Mouse (Mus musculus) hindbrain, embryonic 15.5 days (tissue): Measurements from ENCODE around the gene Olfr584. TPM values are rescaled to one million over a fixed set of nuclear protein-coding genes. Genes with fewer than 3 reads are reported as not detected.

ENCODE experiments used
- ATAC-seq: fragments of 200-750 bp; cut with Nextera tagmentation; 2 replicates; pipeline ENCODE4 v1.8.0; 2017; ENCODE audit warnings: low read depth, moderate number of reproducible peaks, moderate TSS enrichment; ENCODE audit not compliant: low FRiP score
- H3K27ac ChIP-seq: fragments of 300-500 bp; sonication (generic); replicated peaks from 2 replicates; pipeline ENCODE4 v1.5.1; 2015; ENCODE audit warnings: mild to moderate bottlenecking, inconsistent platforms
- H3K27me3 ChIP-seq: fragments of 300-500 bp; sonication (generic); 2 replicates; pipeline ENCODE4 v1.6.1; 2015; ENCODE audit warnings: control low read depth, inconsistent platforms
- H3K36me3 ChIP-seq: fragments of 300-500 bp; sonication (generic); 2 replicates; pipeline ENCODE4 v1.6.1; 2015; ENCODE audit warnings: control low read depth, inconsistent platforms
- H3K4me1 ChIP-seq: fragments of 300-500 bp; sonication (generic); replicated peaks from 2 replicates; pipeline ENCODE4 v1.6.1; 2015; ENCODE audit warnings: control low read depth, inconsistent platforms
- H3K4me2 ChIP-seq: fragments of 300-500 bp; sonication (generic); 2 replicates; pipeline ENCODE4 v1.6.1; 2015; ENCODE audit warnings: moderate library complexity, mild to moderate bottlenecking, inconsistent platforms
- H3K4me3 ChIP-seq: fragments of 300-500 bp; sonication (generic); 2 replicates; pipeline ENCODE4 v1.5.1; 2015; ENCODE audit warnings: mild to moderate bottlenecking, inconsistent platforms
- H3K9ac ChIP-seq: fragments of 300-500 bp; sonication (generic); 2 replicates; pipeline ENCODE4 v1.6.1; 2015; ENCODE audit warnings: inconsistent platforms
- H3K9me3 ChIP-seq: fragments of 300-500 bp; sonication (generic); 2 replicates; pipeline ENCODE4 v1.6.1; 2016; ENCODE audit warnings: control low read depth, inconsistent platforms
- WGBS: fragments of 180-500 bp; shearing (Covaris S2); methylation state at CpG from one replicate; pipeline ENCODE4 v1.1.7; 2015; 5-methylcytosine and 5-hydroxymethylcytosine counted together
- polyA plus RNA-seq: library from polyadenylated mRNA; unstranded; fragments of >200 nt; fragmentation: Nextera tagmentation; extraction: Ambion mirVana; gene quantifications from 2 replicates; pipeline ENCODE4 v1.2.1, GENCODE M21; 2015

The Olfr584 gene
- not detected in 2 replicates for polyA plus RNA-seq

- H3K4me2 ChIP-seq: no peak within 1 kb of the TSS
- WGBS: 89% methylated on average over 1 of the region's 1 CpGs
These were observed at the start of gene Olfr584 for GRCm38 (mm10) chr7:103081585-103081984. Gene Olfr584, plus strand, starts transcription at chr7:103081885.

GRCm38 (mm10) chr7:103037724-103038123 lies 44.0 kb upstream of the Olfr584 start, which contains the start of gene Olfr582:
Gene Olfr582, plus strand, starts transcription at chr7:103038024.
- no peak within 1 kb of the TSS for H3K4me3 ChIP-seq

More at GRCm38 (mm10) chr7:103081585-103081984, at the start of gene Olfr584:
- no peak within 1 kb of the TSS for H3K9ac ChIP-seq
- H3K9me3 ChIP-seq: peaks cover 8% of the 10 kb centered on the region; the same call in 1 of the 2 replicates
- H3K36me3 ChIP-seq: no peaks in the 10 kb centered on the region
- no peak for ATAC-seq
- no peaks in the 10 kb centered on the region for H3K27me3 ChIP-seq
- H3K4me3 ChIP-seq: no peak within 1 kb of the TSS
- no peak within 1 kb of the TSS for H3K27ac ChIP-seq
- no peaks in the 10 kb centered on the region for H3K4me1 ChIP-seq

GRCm38 (mm10) chr7:103051000-103051399 lies 30.7 kb upstream of the Olfr584 start, which contains the start of gene Olfr583:
Gene Olfr583, plus strand, starts transcription at chr7:103051300.
- Histone ChIP-seq H3K9me3 (no peaks in the 10 kb centered on the region), H3K4me3 (no peak within 1 kb of the TSS), H3K9ac (no peak within 1 kb of the TSS), H3K27ac (no peak within 1 kb of the TSS), H3K36me3 (no peaks in the 10 kb centered on the region), H3K4me1 (no peaks in the 10 kb centered on the region), H3K27me3 (no peaks in the 10 kb centered on the region), H3K4me2 (no peak within 1 kb of the TSS)
- WGBS: 86% methylated on average over 1 of the region's 1 CpGs
- no peak for ATAC-seq

More at GRCm38 (mm10) chr7:103037724-103038123, 44.0 kb upstream of the Olfr584 start, which contains the start of gene Olfr582:
- Histone ChIP-seq H3K9me3 (no peaks in the 10 kb centered on the region), H3K4me1 (no peaks in the 10 kb centered on the region), H3K27me3 (no peaks in the 10 kb centered on the region), H3K27ac (no peak within 1 kb of the TSS), H3K4me2 (no peak within 1 kb of the TSS), H3K36me3 (no peaks in the 10 kb centered on the region), H3K9ac (no peak within 1 kb of the TSS)
- no peak for ATAC-seq

GRCm38 (mm10) chr7:103097420-103097819 lies 15.7 kb downstream of the Olfr584 start, which contains the start of gene Olfr585:
Gene Olfr585, plus strand, starts transcription at chr7:103097720.
- H3K36me3 ChIP-seq: no peaks in the 10 kb centered on the region
- 88% methylated on average over 1 of the region's 1 CpGs for WGBS
- H3K4me2 ChIP-seq: no peak within 1 kb of the TSS
- H3K4me1 ChIP-seq: no peaks in the 10 kb centered on the region
- no peak within 1 kb of the TSS for H3K27ac ChIP-seq
- H3K9ac ChIP-seq: no peak within 1 kb of the TSS
- no peak for ATAC-seq
- no peaks in the 10 kb centered on the region for H3K9me3 ChIP-seq
- H3K4me3 ChIP-seq: no peak within 1 kb of the TSS
- H3K27me3 ChIP-seq: no peaks in the 10 kb centered on the region

GRCm38 (mm10) chr7:103119406-103119805 lies 37.7 kb downstream of the Olfr584 start:
- no peaks in the 10 kb centered on the region for H3K36me3 ChIP-seq
- WGBS: 47% methylated on average over 3 of the region's 3 CpGs
- H3K27me3 ChIP-seq: no peaks in the 10 kb centered on the region
- ATAC-seq: no peak
- no peak overlapping the region for H3K9ac ChIP-seq
- H3K4me3 ChIP-seq: no peak overlapping the region
- no peaks in the 10 kb centered on the region for H3K4me1 ChIP-seq
- no peak overlapping the region for H3K4me2 ChIP-seq
- H3K9me3 ChIP-seq: no peaks in the 10 kb centered on the region
- H3K27ac ChIP-seq: no peak overlapping the region

- Histone ChIP-seq H3K4me3 (no peak within 1 kb of the TSS), H3K27me3 (no peaks in the 10 kb centered on the region), H3K36me3 (no peaks in the 10 kb centered on the region), H3K9ac (no peak within 1 kb of the TSS), H3K9me3 (no peaks in the 10 kb centered on the region), H3K27ac (no peak within 1 kb of the TSS), H3K4me1 (no peaks in the 10 kb centered on the region), H3K4me2 (no peak within 1 kb of the TSS)
- no peak for ATAC-seq
- WGBS: 96% methylated on average over 3 of the region's 3 CpGs
These were observed 43.9 kb downstream of the Olfr584 start, which contains the start of gene Olfr586 for GRCm38 (mm10) chr7:103125538-103125937. Gene Olfr586, minus strand, starts transcription at chr7:103125638.

Other genes with a start within 250 kb of the Olfr584 start
- gene Olfr566, start 223.1 kb upstream of the Olfr584 start, polyA plus RNA-seq: not detected in 2 replicates
- gene Olfr568, start 204.8 kb upstream of the Olfr584 start, polyA plus RNA-seq: not detected in 2 replicates
- not detected in 2 replicates for gene Olfr569, start 191.0 kb upstream of the Olfr584 start, polyA plus RNA-seq
- gene Olfr570, start 187.3 kb upstream of the Olfr584 start, polyA plus RNA-seq: 0.14 TPM in 1 of 2 replicates, not detected in the other
- gene Olfr571, start 164.3 kb upstream of the Olfr584 start, polyA plus RNA-seq: not detected in 2 replicates
- not detected in 2 replicates for gene Olfr572, start 157.5 kb upstream of the Olfr584 start, polyA plus RNA-seq
- not detected in 2 replicates for gene Olfr573-ps1, start 139.3 kb upstream of the Olfr584 start, polyA plus RNA-seq
- gene Olfr574, start 133.4 kb upstream of the Olfr584 start, polyA plus RNA-seq: not detected in 2 replicates
- gene Olfr575, start 123.1 kb upstream of the Olfr584 start, polyA plus RNA-seq: not detected in 2 replicates
- not detected in 2 replicates for gene Olfr576, start 119.2 kb upstream of the Olfr584 start, polyA plus RNA-seq
- not detected in 2 replicates for gene Olfr577, start 105.9 kb upstream of the Olfr584 start, polyA plus RNA-seq
- gene Olfr578, start 92.6 kb upstream of the Olfr584 start, polyA plus RNA-seq: not detected in 2 replicates
- not detected in 2 replicates for gene Olfr582, start 43.9 kb upstream of the Olfr584 start, polyA plus RNA-seq
- not detected in 2 replicates for gene Olfr583, start 30.6 kb upstream of the Olfr584 start, polyA plus RNA-seq
- gene Olfr585, start 15.8 kb downstream of the Olfr584 start, polyA plus RNA-seq: not detected in 2 replicates
- not detected in 2 replicates for gene Olfr586, start 43.8 kb downstream of the Olfr584 start, polyA plus RNA-seq
- not detected in 2 replicates for gene Olfr588-ps1, start 59.0 kb downstream of the Olfr584 start, polyA plus RNA-seq
- gene Olfr589, start 74.5 kb downstream of the Olfr584 start, polyA plus RNA-seq: not detected in 2 replicates
- gene Olfr591, start 96.5 kb downstream of the Olfr584 start, polyA plus RNA-seq: not detected in 2 replicates
- gene Olfr592, start 102.9 kb downstream of the Olfr584 start, polyA plus RNA-seq: not detected in 2 replicates
- gene Olfr593, start 130.0 kb downstream of the Olfr584 start, polyA plus RNA-seq: not detected in 2 replicates
- gene Olfr594, start 135.1 kb downstream of the Olfr584 start, polyA plus RNA-seq: not detected in 2 replicates
- gene Usp17ld, start 170.6 kb downstream of the Olfr584 start, polyA plus RNA-seq: not detected in 2 replicates
- not detected in 2 replicates for gene Olfr596, start 223.8 kb downstream of the Olfr584 start, polyA plus RNA-seq
- gene Olfr597, start 234.4 kb downstream of the Olfr584 start, polyA plus RNA-seq: not detected in 2 replicates
- not detected in 2 replicates for gene Olfr598, start 241.7 kb downstream of the Olfr584 start, polyA plus RNA-seq